Mouse (Mus musculus) cortical plate, adult 2 months (tissue): ENCODE data around the gene Eipr1.

Source experiments
- CTCF ChIP-seq: fragments of 200-500 bp; IDR thresholded peaks from 2 replicates; pipeline ENCODE4 v1.5.1; 2011; ENCODE audit warnings: mild to moderate bottlenecking, control low read depth, low read length; ENCODE audit not compliant: insufficient read depth; ENCODE audit errors: extremely low read depth
- POLR2A ChIP-seq: fragments of 200-500 bp; IDR thresholded peaks from 2 replicates; pipeline ENCODE4 v1.6.1; 2011; ENCODE audit warnings: mild to moderate bottlenecking, low read length, control low read depth; ENCODE audit not compliant: insufficient read depth; ENCODE audit errors: extremely low read depth

DNA sequence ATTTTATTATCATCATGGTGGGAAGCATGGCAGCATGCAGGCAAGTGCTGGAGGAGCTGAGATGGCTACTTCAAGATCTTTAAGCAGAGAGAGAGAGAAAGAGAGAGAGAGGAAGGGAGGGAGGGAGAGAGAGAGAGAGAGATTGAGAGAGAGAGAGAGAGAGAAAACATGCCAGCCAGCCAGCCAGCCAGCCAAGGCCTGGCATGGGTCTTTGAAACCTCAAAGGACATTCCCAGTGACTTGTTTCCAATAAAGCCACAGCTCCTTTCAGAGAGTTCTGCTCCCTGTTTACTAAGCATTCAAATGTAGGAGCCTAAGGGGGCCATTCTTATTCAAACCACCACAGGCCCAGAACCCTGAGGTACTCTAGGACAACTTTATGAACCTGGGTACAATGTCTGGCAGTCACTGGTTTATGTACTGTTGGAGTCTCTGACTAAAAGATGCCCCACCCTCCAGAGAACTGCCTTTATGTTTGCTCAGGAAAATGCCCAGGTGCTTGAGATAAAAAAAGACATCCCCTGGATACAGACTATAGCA, 45.3 kb downstream of the Eipr1 start:
- TF ChIP-seq POLR2A (no peak), CTCF (no peak)
